Mouse (Mus musculus) liver, adult 2 months (tissue): Measurements from ENCODE around the gene Ano6. TPM values are rescaled to one million over a fixed set of nuclear protein-coding genes. Genes with fewer than 3 reads are reported as not detected.

Source experiments
- DNase-seq: peaks from one replicate; pipeline ENCODE4 v3.0.0-alpha.2; 2011; ENCODE audit warnings: low read depth, low spot score; ENCODE audit errors: extremely low read depth
- H3K27ac ChIP-seq: fragments of 200-500 bp; replicated peaks from 2 replicates; pipeline ENCODE4 v1.5.1; 2012; ENCODE audit warnings: low read depth, mild to moderate bottlenecking, control low read depth, inconsistent platforms, low read length; ENCODE audit not compliant: insufficient read depth
- H3K27me3 ChIP-seq: fragments of 200-500 bp; 2 replicates; pipeline ENCODE4 v1.6.1; 2012; ENCODE audit warnings: mild to moderate bottlenecking, moderate library complexity, low read length, inconsistent platforms; ENCODE audit not compliant: control insufficient read depth, insufficient read depth
- H3K36me3 ChIP-seq: fragments of 200-500 bp; 2 replicates; pipeline ENCODE4 v1.6.1; 2012; ENCODE audit warnings: low read length, inconsistent platforms; ENCODE audit not compliant: control insufficient read depth, insufficient read depth
- H3K4me1 ChIP-seq: fragments of 200-500 bp; 2 replicates; pipeline ENCODE4 v1.6.1; 2011; ENCODE audit warnings: low read length; ENCODE audit not compliant: control insufficient read depth, insufficient read depth
- H3K4me3 ChIP-seq: fragments of 200-500 bp; 2 replicates; pipeline ENCODE4 v1.5.1; 2011; ENCODE audit warnings: low read depth, mild to moderate bottlenecking, control low read depth, low read length, moderate library complexity; ENCODE audit not compliant: insufficient read depth
- H3K79me2 ChIP-seq: fragments of 200-500 bp; 2 replicates; pipeline ENCODE4 v1.6.1; 2012; ENCODE audit warnings: inconsistent platforms, mild to moderate bottlenecking, low read length, moderate library complexity; ENCODE audit not compliant: control insufficient read depth, insufficient read depth
- H3K9ac ChIP-seq: fragments of 200-500 bp; 2 replicates; pipeline ENCODE4 v1.6.1; 2012; ENCODE audit warnings: low read depth, mild to moderate bottlenecking, control low read depth, inconsistent platforms, low read length
- CTCF ChIP-seq: fragments of 200-500 bp; IDR thresholded peaks from 2 replicates; pipeline ENCODE4 v1.5.1; 2011; ENCODE audit warnings: low read depth, low read length, control low read depth
- POLR2A ChIP-seq: fragments of 200-500 bp; IDR thresholded peaks from 2 replicates; pipeline ENCODE4 v1.6.1; 2011; ENCODE audit warnings: low read length, control low read depth; ENCODE audit not compliant: insufficient read depth; ENCODE audit errors: extremely low read depth
- WGBS: fragments of 180-500 bp; shearing (Covaris S2); methylation state at CpG from one replicate; pipeline ENCODE4 v1.1.7; 2018; 5-methylcytosine and 5-hydroxymethylcytosine counted together
- polyA plus RNA-seq: library from polyadenylated mRNA; depleted of rRNA; stranded (reverse); fragments of >200 nt; gene quantifications from 2 replicates; pipeline ENCODE4 v1.2.3, GENCODE M21; 2012
- total RNA-seq: library from RNA; depleted of rRNA; stranded (reverse); fragments of >200 nt; gene quantifications from 2 replicates; pipeline ENCODE4 v1.2.3, GENCODE M21; 2014

Gene Ano6
- total and polyA plus RNA-seq, 2 experiments: 3.3 to 4.1 TPM

DNA sequence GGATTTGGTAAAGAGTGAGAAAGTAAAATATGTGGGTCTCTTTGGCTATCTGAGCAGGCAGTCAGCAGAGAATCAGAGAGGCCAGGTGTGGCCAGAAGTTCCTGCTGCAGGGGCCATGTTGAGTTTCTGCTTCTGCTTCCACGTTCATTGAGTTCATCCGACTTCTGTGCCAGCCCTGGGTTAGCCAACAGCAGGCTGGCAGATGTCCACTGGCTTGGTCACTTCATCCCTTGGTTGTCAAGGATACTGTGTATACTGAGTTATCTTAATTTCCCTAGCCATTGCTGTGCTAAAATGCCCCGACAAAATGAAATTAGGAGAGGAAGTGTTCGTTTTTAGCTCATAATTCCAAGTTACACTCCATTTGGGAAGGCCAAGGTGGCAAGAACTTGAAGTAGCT lies 21.1 kb upstream of the Ano6 start:
- TF ChIP-seq CTCF (no peak), POLR2A (no peak)
- DNase-seq: peak; percentile 75
- 35% methylated on average over 4 of the region's 4 CpGs for WGBS

DNA sequence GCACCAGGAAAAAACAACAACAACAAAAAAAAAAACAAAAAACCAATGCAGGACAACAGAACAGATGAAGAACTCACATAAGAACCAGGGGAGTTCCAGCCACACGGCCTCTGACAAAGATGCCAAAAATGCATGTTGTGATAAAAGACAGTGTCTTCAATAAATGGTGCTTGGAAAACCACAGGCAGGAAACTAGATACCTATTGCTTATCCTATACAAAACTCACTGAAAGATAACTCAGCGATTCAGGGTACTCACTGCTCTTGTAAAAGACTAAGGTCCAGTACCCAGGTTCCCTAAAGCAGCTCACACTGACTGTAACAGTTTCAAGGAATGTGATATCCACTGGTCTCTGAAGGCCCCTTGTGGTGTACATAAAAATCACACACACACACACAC lies 20.3 kb upstream of the Ano6 start:
- Histone ChIP-seq H3K27ac (no peak overlapping the region), H3K27me3 (no peaks in the 10 kb centered on the region), H3K36me3 (no peaks in the 10 kb centered on the region), H3K4me1 (peaks cover 6% of the 10 kb centered on the region; the same call in 1 of the 2 replicates), H3K9ac (no peak overlapping the region), H3K79me2 (no peaks in the 10 kb centered on the region), H3K4me3 (no peak overlapping the region)
- 88% methylated on average over 2 of the region's 2 CpGs for WGBS
- TF ChIP-seq POLR2A: no peak
- no peak for TF ChIP-seq CTCF
- DNase-seq: no peak

More for the DNA sequence above, 21.1 kb upstream of the Ano6 start:
- Histone ChIP-seq H3K27me3 (no peaks in the 10 kb centered on the region), H3K79me2 (no peaks in the 10 kb centered on the region), H3K4me3 (no peak overlapping the region), H3K27ac (no peak overlapping the region), H3K9ac (no peak overlapping the region), H3K4me1 (peaks cover 5% of the 10 kb centered on the region; the same call in 1 of the 2 replicates), H3K36me3 (no peaks in the 10 kb centered on the region)

DNA sequence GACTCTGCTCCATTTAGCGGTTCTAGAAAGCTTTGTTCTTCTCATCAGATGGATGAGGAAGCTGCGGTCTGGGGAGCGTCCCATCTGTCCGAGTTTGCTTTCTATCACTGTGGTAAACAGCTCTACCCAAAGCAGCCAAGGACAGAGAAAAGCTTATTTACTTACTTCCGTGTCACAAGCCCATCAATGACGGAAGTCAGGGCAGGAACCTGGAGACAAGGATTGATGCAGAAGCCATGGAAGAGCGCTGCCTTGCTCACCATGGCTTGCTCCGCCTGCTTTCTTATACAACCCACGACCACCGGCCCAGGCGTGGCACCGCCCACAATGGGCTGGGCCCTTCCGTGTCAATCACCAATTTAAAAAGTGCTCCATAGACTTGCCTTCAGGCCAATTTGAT lies 18.3 kb upstream of the Ano6 start:
- H3K27me3 ChIP-seq: no peaks in the 10 kb centered on the region
- H3K79me2 ChIP-seq: no peaks in the 10 kb centered on the region
- TF ChIP-seq POLR2A (no peak), CTCF (no peak)
- DNase-seq: no peak
- 63% methylated on average over 13 of the region's 13 CpGs for WGBS
- peaks cover 6% of the 10 kb centered on the region; the same call in 1 of the 2 replicates for H3K4me1 ChIP-seq
- no peak overlapping the region for H3K4me3 ChIP-seq
- no peak overlapping the region for H3K9ac ChIP-seq
- H3K36me3 ChIP-seq: no peaks in the 10 kb centered on the region
- H3K27ac ChIP-seq: no peak overlapping the region

DNA sequence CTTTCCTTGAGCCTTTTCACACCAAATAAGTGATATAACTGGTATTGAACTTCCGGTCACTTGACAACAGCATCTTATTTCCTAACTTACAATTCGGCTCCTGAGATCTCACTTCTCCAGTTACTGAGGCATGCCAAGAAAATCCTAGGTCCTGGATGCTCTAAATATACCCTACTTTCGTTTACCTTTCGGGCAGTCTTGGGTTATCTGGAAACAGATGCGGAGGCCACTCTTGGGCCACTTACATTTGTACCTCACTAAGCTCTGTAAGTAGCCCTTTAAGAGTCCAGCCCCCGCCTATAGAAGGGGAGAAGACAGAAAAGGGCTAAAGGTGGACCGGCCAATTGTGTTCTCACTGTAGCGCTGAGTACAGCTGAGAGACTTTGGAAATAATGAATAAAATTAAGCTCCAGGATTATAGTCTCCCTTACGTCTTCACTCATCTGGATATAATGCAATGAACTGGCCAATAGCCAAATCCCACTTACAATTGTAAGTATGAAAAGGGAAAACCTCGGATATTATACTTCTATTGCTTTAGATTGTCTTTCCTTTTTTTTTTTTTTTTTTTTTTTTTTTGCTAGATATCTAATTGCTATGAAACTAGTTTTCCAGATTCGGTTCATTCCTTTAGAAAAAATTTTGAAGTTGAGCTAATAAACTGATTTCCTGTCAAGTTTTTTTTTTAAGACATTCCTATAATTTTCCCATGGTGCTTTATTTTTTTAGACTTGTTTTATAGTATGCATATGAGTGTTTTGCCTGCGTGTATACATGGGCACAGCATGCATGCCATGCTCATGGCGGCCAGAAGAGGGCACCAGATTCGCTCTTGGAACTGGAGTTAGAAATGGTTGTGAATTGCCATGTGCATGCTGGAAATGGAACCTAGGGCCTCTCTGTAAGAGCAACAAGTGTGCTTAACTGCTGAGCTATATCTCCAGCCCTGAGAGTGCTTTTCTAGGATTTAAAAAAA lies 17.5 kb upstream of the Ano6 start:
- H3K79me2 ChIP-seq: no peaks in the 10 kb centered on the region
- no peaks in the 10 kb centered on the region for H3K36me3 ChIP-seq
- H3K27ac ChIP-seq: no peak overlapping the region
- 64% methylated on average over 14 of the region's 14 CpGs for WGBS
- no peak overlapping the region for H3K4me3 ChIP-seq
- peak; percentile 61 for DNase-seq
- TF ChIP-seq POLR2A (no peak), CTCF (peak; percentile 94)
- H3K27me3 ChIP-seq: no peaks in the 10 kb centered on the region
- no peak overlapping the region for H3K9ac ChIP-seq
- H3K4me1 ChIP-seq: peaks cover 6% of the 10 kb centered on the region; the same call in 1 of the 2 replicates

DNA sequence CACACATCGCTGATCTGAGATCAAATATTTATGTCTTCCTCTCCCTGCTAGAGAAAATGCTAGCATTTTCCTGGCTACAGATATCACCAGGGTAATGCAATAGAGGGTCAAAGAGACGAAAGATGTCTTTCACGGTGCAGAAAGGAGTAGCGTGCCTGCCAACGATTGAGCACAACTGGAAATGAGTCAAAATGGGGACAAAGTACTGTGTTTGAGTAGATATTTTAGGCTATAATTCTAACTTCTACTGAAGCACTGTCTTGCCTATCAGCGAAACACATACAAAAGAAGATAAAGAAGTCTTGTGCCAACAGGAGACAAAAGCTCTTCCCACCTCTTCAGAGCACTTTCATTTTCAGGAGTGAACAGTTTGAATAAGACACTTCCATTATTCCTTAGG lies 16.4 kb upstream of the Ano6 start:
- WGBS: 24% methylated on average over 6 of the region's 6 CpGs

More for the DNA sequence above, 16.4 kb upstream of the Ano6 start:
- Histone ChIP-seq H3K9ac (no peak overlapping the region), H3K36me3 (no peaks in the 10 kb centered on the region), H3K79me2 (no peaks in the 10 kb centered on the region), H3K27me3 (no peaks in the 10 kb centered on the region), H3K4me3 (no peak overlapping the region), H3K27ac (no peak overlapping the region), H3K4me1 (peaks cover 6% of the 10 kb centered on the region; the same call in 1 of the 2 replicates)
- peak; percentile 65 for DNase-seq
- no peak for TF ChIP-seq POLR2A
